Mouse (Mus musculus) limb, embryonic 14.5 days (tissue): ENCODE results near the gene Slc36a4. TPM values are rescaled to one million over a fixed set of nuclear protein-coding genes. Genes with fewer than 3 reads are reported as not detected.

Experiments used
- ATAC-seq: fragments of 200-750 bp; cut with Nextera tagmentation; 2 replicates; pipeline ENCODE4 v1.8.0; 2017; ENCODE audit warnings: low read depth, moderate number of reproducible peaks, moderate TSS enrichment; ENCODE audit not compliant: low FRiP score
- DNase-seq: peaks from one replicate; pipeline ENCODE4 v3.0.0-alpha.2; 2015; ENCODE audit warnings: low spot score
- H3K27ac ChIP-seq: fragments of 300-500 bp; sonication (generic); replicated peaks from 2 replicates; pipeline ENCODE4 v1.5.1; 2014; ENCODE audit warnings: low read depth, mild to moderate bottlenecking, low read length, moderate library complexity, mixed read lengths
- H3K27me3 ChIP-seq: fragments of 300-500 bp; sonication (generic); 2 replicates; pipeline ENCODE4 v1.6.1; 2014; ENCODE audit warnings: low read length, mixed read lengths; ENCODE audit not compliant: control insufficient read depth, insufficient read depth
- H3K36me3 ChIP-seq: fragments of 300-500 bp; sonication (generic); 2 replicates; pipeline ENCODE4 v1.6.1; 2014; ENCODE audit warnings: mild to moderate bottlenecking, low read length, moderate library complexity, mixed read lengths; ENCODE audit not compliant: control insufficient read depth, insufficient read depth
- H3K4me1 ChIP-seq: fragments of 300-500 bp; sonication (generic); 2 replicates; pipeline ENCODE4 v1.6.1; 2014; ENCODE audit warnings: antibody characterized with exemption, low read length, mixed read lengths; ENCODE audit not compliant: control insufficient read depth, insufficient read depth
- H3K4me2 ChIP-seq: fragments of 300-500 bp; sonication (generic); replicated peaks from 2 replicates; pipeline ENCODE4 v1.6.1; 2014; ENCODE audit warnings: low read depth, mild to moderate bottlenecking, low read length, moderate library complexity; ENCODE audit not compliant: severe bottlenecking
- H3K4me3 ChIP-seq: fragments of 300-500 bp; sonication (generic); replicated peaks from 2 replicates; pipeline ENCODE4 v1.5.1; 2014; ENCODE audit warnings: low read length
- H3K9ac ChIP-seq: fragments of 300-500 bp; sonication (generic); 2 replicates; pipeline ENCODE4 v1.6.1; 2014; ENCODE audit warnings: mild to moderate bottlenecking, low read depth, low read length, moderate library complexity; ENCODE audit not compliant: severe bottlenecking
- H3K9me3 ChIP-seq: fragments of 300-500 bp; sonication (generic); 2 replicates; pipeline ENCODE4 v1.6.1; 2016; ENCODE audit warnings: low read length; ENCODE audit not compliant: control insufficient read depth
- POLR2A ChIP-seq: fragments of 200-500 bp; IDR thresholded peaks from 2 replicates; pipeline ENCODE4 v1.8.0; 2012; ENCODE audit warnings: inconsistent platforms, mild to moderate bottlenecking, moderate library complexity, borderline replicate concordance; ENCODE audit not compliant: insufficient read depth, insufficient read length; ENCODE audit errors: extremely low read depth
- WGBS: fragments of 180-500 bp; shearing (Covaris S2); extraction: QIAGEN DNeasy Blood & Tissue Kit; methylation state at CpG from one replicate; pipeline ENCODE4 v1.1.7; 2014; 5-methylcytosine and 5-hydroxymethylcytosine counted together
- polyA plus RNA-seq, 2 experiments: library from polyadenylated mRNA; depleted of rRNA in 1 of 2; stranded (reverse) in 1 of 2; unstranded in 1 of 2; fragments of >200 nt; fragmentation: Nextera tagmentation in 1 of 2; extraction: Ambion mirVana in 1 of 2; gene quantifications; 2 replicates each; pipeline versions ENCODE4 v1.2.1 to v1.2.3; 2012 to 2014

The Slc36a4 gene
- polyA plus RNA-seq, 2 experiments: 17.0 to 23.7 TPM

DNA sequence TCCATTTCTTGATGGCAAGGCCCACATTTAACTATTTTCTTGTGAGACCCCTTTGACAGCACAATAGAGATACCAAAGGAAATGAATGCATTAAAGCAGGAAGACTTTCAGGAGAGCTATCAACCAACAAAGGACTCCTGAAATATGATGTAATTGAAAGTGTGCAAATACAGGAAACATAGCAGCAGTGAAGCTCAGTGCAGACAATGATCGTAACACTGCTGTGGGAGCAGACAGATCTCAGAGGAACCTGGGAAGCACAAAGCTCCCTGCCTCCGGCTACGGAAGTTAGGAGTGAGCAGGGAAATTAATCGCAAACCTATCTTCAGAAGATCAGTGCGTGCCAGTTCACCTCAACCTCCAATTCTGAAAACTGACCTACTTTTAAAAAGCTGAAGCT lies 38.8 kb downstream of the Slc36a4 start:
- no peak for TF ChIP-seq POLR2A
- DNase-seq: no peak
- Histone ChIP-seq H3K4me2 (no peak overlapping the region), H3K9ac (no peak overlapping the region), H3K4me1 (no peaks in the 10 kb centered on the region), H3K9me3 (0 out of 2 replicates have a peak, but pooled peaks cover 7% of the 10 kb centered on the region), H3K27me3 (no peaks in the 10 kb centered on the region), H3K36me3 (no peaks in the 10 kb centered on the region), H3K4me3 (no peak overlapping the region), H3K27ac (no peak overlapping the region)
- ATAC-seq: no peak
- 64% methylated on average over 5 of the region's 5 CpGs for WGBS

DNA sequence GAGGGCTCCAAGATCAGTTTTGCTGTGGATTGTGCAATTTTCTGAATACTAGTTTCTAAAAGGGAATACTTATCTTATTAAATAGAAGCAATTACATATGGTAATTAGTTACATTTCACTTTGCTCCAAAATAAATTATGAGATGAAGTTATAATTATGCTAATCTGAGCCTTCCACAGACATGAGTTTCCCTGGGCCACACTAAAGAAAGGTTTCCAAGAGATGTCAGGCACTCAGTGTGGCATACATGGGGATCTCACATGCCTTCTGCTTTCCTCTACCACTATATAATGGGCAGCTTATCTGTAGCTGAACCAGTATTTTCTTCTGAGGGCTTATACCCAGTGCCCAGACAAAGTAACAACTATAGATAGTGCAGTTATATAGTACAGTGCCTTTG lies 49.8 kb downstream of the Slc36a4 start:
- no peak for TF ChIP-seq POLR2A
- ATAC-seq (no peak), DNase-seq (no peak)
- no peaks in the 10 kb centered on the region for H3K27me3 ChIP-seq
- H3K4me2 ChIP-seq: no peak overlapping the region
- H3K4me1 ChIP-seq: no peaks in the 10 kb centered on the region
- no peak overlapping the region for H3K27ac ChIP-seq
- no peaks in the 10 kb centered on the region for H3K36me3 ChIP-seq
- H3K9ac ChIP-seq: no peak overlapping the region
- H3K9me3 ChIP-seq: no peaks in the 10 kb centered on the region; the same call in 1 of the 2 replicates
- H3K4me3 ChIP-seq: no peak overlapping the region

DNA sequence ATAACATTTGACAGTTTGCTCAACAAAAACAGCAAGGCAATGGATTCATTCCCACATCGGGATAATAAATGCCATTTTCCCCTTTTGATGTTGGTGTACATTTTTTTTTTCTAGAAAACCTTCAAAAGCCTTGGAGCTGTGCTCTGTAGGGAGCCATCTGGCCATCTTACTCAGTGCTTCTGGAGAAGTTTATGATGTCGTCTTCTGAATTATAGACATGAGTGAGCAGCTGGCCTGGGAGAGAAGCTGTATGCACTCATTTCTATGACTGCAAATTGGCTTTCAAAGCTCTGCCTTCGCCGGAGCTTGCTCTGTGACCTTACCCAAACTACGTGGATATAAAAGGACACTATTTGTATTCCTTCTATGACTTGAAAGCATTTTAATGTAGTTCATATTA lies 56.8 kb downstream of the Slc36a4 start:
- no peak overlapping the region for H3K4me2 ChIP-seq
- no peaks in the 10 kb centered on the region for H3K9me3 ChIP-seq
- no peak overlapping the region for H3K27ac ChIP-seq
- H3K4me1 ChIP-seq: peaks cover 5% of the 10 kb centered on the region; the same call in 1 of the 2 replicates
- H3K4me3 ChIP-seq: no peak overlapping the region
- ATAC-seq: no peak
- no peaks in the 10 kb centered on the region for H3K27me3 ChIP-seq
- no peaks in the 10 kb centered on the region for H3K36me3 ChIP-seq
- DNase-seq: no peak
- 43% methylated on average over 5 of the region's 5 CpGs for WGBS
- TF ChIP-seq POLR2A: no peak
- no peak overlapping the region for H3K9ac ChIP-seq

DNA sequence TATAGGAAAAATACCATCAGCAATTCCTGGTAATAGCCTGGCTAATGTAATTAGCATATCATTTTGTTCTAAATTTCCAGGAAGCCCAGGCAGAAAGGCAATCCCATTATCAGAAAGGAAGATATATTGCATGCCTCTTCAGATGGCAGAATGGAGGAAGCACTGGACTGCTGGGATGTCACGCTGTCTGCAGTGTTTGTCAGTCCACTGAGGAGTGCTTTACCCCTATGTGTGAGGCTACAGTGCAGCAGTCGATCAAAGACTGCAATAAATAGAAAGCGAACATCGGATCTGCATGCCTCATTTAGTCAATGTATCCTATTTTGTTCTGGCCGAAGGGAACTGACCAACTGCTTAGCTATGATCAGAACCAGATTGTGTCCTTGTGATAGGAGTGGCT lies 57.3 kb downstream of the Slc36a4 start:
- no peak for ATAC-seq
- H3K27ac ChIP-seq: no peak overlapping the region
- no peak overlapping the region for H3K4me2 ChIP-seq
- no peaks in the 10 kb centered on the region for H3K9me3 ChIP-seq
- 33% methylated on average over 5 of the region's 5 CpGs for WGBS
- H3K36me3 ChIP-seq: no peaks in the 10 kb centered on the region
- TF ChIP-seq POLR2A: no peak
- peaks cover 5% of the 10 kb centered on the region; the same call in 1 of the 2 replicates for H3K4me1 ChIP-seq
- H3K9ac ChIP-seq: no peak overlapping the region
- H3K4me3 ChIP-seq: no peak overlapping the region
- no peaks in the 10 kb centered on the region for H3K27me3 ChIP-seq
- DNase-seq: no peak

DNA sequence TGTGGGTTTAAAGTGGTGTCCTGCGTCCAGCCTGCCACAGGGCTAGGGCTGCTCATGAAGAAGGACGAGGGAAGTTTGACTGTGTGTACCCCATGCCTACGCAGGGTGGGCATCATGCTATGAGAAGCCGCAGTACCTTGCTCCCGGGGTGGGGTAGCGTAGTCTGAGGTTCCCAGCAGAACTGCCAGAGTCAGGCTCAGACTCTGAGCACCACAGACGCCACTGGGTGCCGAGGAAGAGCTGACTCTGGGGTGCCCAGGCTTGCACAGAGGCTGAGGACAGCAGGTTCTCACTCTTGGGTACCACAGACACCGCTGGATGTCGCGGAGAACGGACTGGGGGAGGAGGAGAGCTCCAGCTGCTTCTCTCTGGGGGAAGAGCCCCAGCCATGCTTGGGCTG lies 63.2 kb downstream of the Slc36a4 start:
- H3K9me3 ChIP-seq: no peaks in the 10 kb centered on the region
- no peak overlapping the region for H3K27ac ChIP-seq
- WGBS: 87% methylated on average over 12 of the region's 12 CpGs
- no peaks in the 10 kb centered on the region for H3K27me3 ChIP-seq
- no peak overlapping the region for H3K9ac ChIP-seq
- H3K4me3 ChIP-seq: no peak overlapping the region
- ATAC-seq: no peak
- H3K4me1 ChIP-seq: peaks cover 5% of the 10 kb centered on the region; the same call in 1 of the 2 replicates
- no peak overlapping the region for H3K4me2 ChIP-seq
- H3K36me3 ChIP-seq: no peaks in the 10 kb centered on the region
- no peak for TF ChIP-seq POLR2A
- DNase-seq: no peak

DNA sequence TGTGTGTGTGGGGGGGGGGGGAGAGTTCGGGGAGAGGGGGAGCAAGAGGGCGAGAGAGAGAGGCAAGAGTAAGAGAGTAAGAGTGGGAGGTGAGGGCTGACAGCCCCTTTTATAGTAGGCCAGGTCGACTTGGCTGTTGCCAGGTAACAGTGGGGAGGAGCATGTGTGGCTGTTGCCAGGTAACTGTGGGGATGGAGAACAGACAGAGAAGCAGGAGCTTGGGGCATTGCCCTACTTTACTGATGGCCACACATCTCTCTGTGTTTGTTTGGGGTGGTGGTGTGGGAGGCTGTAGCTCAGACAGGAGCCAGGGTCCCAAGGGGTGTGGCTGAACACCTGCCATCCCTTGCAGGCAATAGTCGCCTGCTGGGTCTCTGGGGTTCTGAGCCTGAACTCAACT lies 63.9 kb downstream of the Slc36a4 start:
- Histone ChIP-seq H3K27ac (no peak overlapping the region), H3K4me3 (no peak overlapping the region), H3K9me3 (no peaks in the 10 kb centered on the region), H3K9ac (no peak overlapping the region), H3K4me2 (no peak overlapping the region), H3K27me3 (no peaks in the 10 kb centered on the region), H3K36me3 (no peaks in the 10 kb centered on the region), H3K4me1 (peaks cover 5% of the 10 kb centered on the region; the same call in 1 of the 2 replicates)
- DNase-seq (no peak), ATAC-seq (no peak)
- WGBS: 63% methylated on average over 4 of the region's 4 CpGs
- TF ChIP-seq POLR2A: no peak
